Comparison of ENCODE assay signal across 37 mouse cellular contexts in genomic region chr6:128345623-128346022, GRCm38 (mm10). TPM values are rescaled to one million over a fixed set of nuclear protein-coding genes. Genes with fewer than 3 reads are reported as not detected.
A peak's percentile ranks its signal among the peaks of the same experiment; 100 is the strongest.
DNase-seq lines count a peak whose midpoint lies in the region; ATAC-seq and TF ChIP-seq lines count a peak whose summit lies in the region.
"Had no signal": no experiment of that assay in that cellular context is flagged by ENCODE, and none has a peak within 500 bp of the region (broad histone marks: within the 10 kb centered on the region; RNA-seq: fewer than 3 reads in every experiment).

No protein-coding gene starts in this region.

- no peak overlapping the region for H3ac ChIP-seq in myocyte (ENCODE audit: control insufficient read depth, insufficient read length)

- peak; percentile 33 to 71 for DNase-seq in adrenal gland, adult (ENCODE audit: inconsistent age in 2 of 2, low spot score in 1 of 2)
- DNase-seq in adrenal gland, postnatal 14 days: no peak
- no peak for DNase-seq in CH12.LX (ENCODE audit: extremely low read depth)
- DNase-seq in induced T-regulatory cell, adult 2 months (ENCODE audit: low read depth): peak; percentile 9
- DNase-seq in stomach, postnatal 0 days (ENCODE audit: low spot score): no peak
- no peak for DNase-seq in heart, postnatal 25 days (ENCODE audit: low spot score)
- DNase-seq: adrenal gland, postnatal 36 days; cerebellum, adult 9-10 months; gastrocnemius, adult 2 months; heart, postnatal 4 days; kidney, postnatal 4 days; left cerebral cortex, postnatal 4 days; lung, postnatal 4 days; right cerebral cortex, adult 18-20 months; right cerebral cortex, postnatal 4 days; thymus, adult 18-20 months; thymus, postnatal 36 days had no signal

- no peaks in the 10 kb centered on the region for H3K9me3 ChIP-seq in CH12.LX (replicated peaks; ENCODE audit: low read length)
- no peaks in the 10 kb centered on the region for H3K9me3 ChIP-seq in stomach, postnatal 0 days (ENCODE audit: control insufficient read depth, low read length)
- H3K9me3 ChIP-seq: embryonic facial prominence, embryonic 12.5 days; heart, embryonic 15.5 days; hindbrain, embryonic 15.5 days; intestine, embryonic 15.5 days; kidney, embryonic 15.5 days; limb, embryonic 15.5 days; midbrain, embryonic 12.5 days; neural tube, embryonic 12.5 days; stomach, embryonic 15.5 days had no signal

- H3K36me3 ChIP-seq in CH12.LX (replicated peaks in 1 of 2; ENCODE audit: control insufficient read depth in 1 of 2, insufficient read depth in 1 of 2, low read length in 1 of 2): peaks cover 0 to 30% of the 10 kb centered on the region in 2 experiments
- H3K36me3 ChIP-seq in myocyte (ENCODE audit: control insufficient read depth, insufficient read depth): no peaks in the 10 kb centered on the region
- no peaks in the 10 kb centered on the region for H3K36me3 ChIP-seq in stomach, postnatal 0 days (ENCODE audit: control insufficient read depth, insufficient read depth, low read length)
- H3K36me3 ChIP-seq: intestine, embryonic 15.5 days had no signal

- 0 out of 2 replicates have a peak, but pooled peaks have one; percentile 25 for TF ChIP-seq EP300 in CH12.LX (IDR thresholded peaks at IDR 0.05; ENCODE audit: low read length)
- TF ChIP-seq EP300 in stomach, postnatal 0 days (optimal IDR thresholded peaks at IDR 0.05): no peak

- H3K27me3 ChIP-seq in CH12.LX (replicated peaks) (no peaks in the 10 kb centered on the region), myocyte (ENCODE audit: control insufficient read depth, insufficient read depth, insufficient read length) (no peaks in the 10 kb centered on the region)
- no peaks in the 10 kb centered on the region for H3K27me3 ChIP-seq in stomach, postnatal 0 days (ENCODE audit: control insufficient read depth, insufficient read depth, low read length)
- H3K27me3 ChIP-seq: embryonic facial prominence, embryonic 12.5 days; heart, embryonic 15.5 days; hindbrain, embryonic 15.5 days; intestine, embryonic 15.5 days; kidney, embryonic 15.5 days; limb, embryonic 15.5 days; midbrain, embryonic 12.5 days; neural tube, embryonic 12.5 days; stomach, embryonic 15.5 days had no signal

- no peak overlapping the region for H3K9ac ChIP-seq in CH12.LX (ENCODE audit: insufficient read depth, low read depth)
- H3K9ac ChIP-seq in stomach, postnatal 0 days (ENCODE audit: low read length): no peak overlapping the region
- H3K9ac ChIP-seq: embryonic facial prominence, embryonic 12.5 days; heart, embryonic 15.5 days; hindbrain, embryonic 15.5 days; intestine, embryonic 15.5 days; kidney, embryonic 15.5 days; limb, embryonic 15.5 days; midbrain, embryonic 12.5 days; neural tube, embryonic 12.5 days; stomach, embryonic 15.5 days had no signal

- TF ChIP-seq POLR2A in CH12.LX (IDR thresholded peaks at IDR 0.05; ENCODE audit: low read depth, low read length) (no peak), myocyte (IDR thresholded peaks at IDR 0.05; ENCODE audit: insufficient read length, low read depth) (no peak)

- H3K4me1 ChIP-seq in CH12.LX (ENCODE audit: control insufficient read depth in 1 of 2, insufficient read depth in 2 of 2): peaks cover 0 to 8% of the 10 kb centered on the region in 2 experiments; a peak in 2 of 4 replicates
- H3K4me1 ChIP-seq in stomach, postnatal 0 days (replicated peaks; ENCODE audit: control insufficient read depth, insufficient read depth): no peaks in the 10 kb centered on the region
- H3K4me1 ChIP-seq: heart, embryonic 15.5 days; intestine, embryonic 15.5 days; midbrain, embryonic 12.5 days; neural tube, embryonic 12.5 days; stomach, embryonic 15.5 days had no signal

- intact Hi-C loops in heart, postnatal 25 days (cut with DNase I): no loop called here

- in situ Hi-C loops in CH12.LX (cut with MboI; ENCODE audit: low pct_ligation_motif_present, low pct_unique_long_range_greater_than_20kb, low sequenced_read_pairs): no loop called here

- dilution Hi-C loops in CH12.LX (cut with MboI; ENCODE audit: extremely low pct_ligation_motif_present, extremely low pct_unique_long_range_greater_than_20kb, low sequenced_read_pairs): no loop called here

- no peak for TF ChIP-seq CTCF in CH12.LX (conservative IDR thresholded peaks at IDR 0.05 in 1 of 2, IDR thresholded peaks at IDR 0.05 in 1 of 2; ENCODE audit: low read depth in 2 of 2, low read length in 2 of 2)
- no peak for TF ChIP-seq CTCF in stomach, postnatal 0 days (IDR thresholded peaks at IDR 0.05; ENCODE audit: low read depth)

- H3K79me2 ChIP-seq in CH12.LX (replicated peaks; ENCODE audit: control insufficient read depth, extremely low read depth, insufficient read depth, poor library complexity, severe bottlenecking) (no peaks in the 10 kb centered on the region), myocyte (ENCODE audit: control insufficient read depth, insufficient read depth) (peaks cover 4% of the 10 kb centered on the region)

- no peak overlapping the region for H3K27ac ChIP-seq in CH12.LX (ENCODE audit: insufficient read depth, low read depth)
- no peak overlapping the region for H3K27ac ChIP-seq in stomach, postnatal 0 days (replicated peaks)
- H3K27ac ChIP-seq: embryonic facial prominence, embryonic 12.5 days; heart, embryonic 15.5 days; hindbrain, embryonic 15.5 days; intestine, embryonic 15.5 days; kidney, embryonic 15.5 days; left cerebral cortex, adult 2 months; limb, embryonic 15.5 days; midbrain, embryonic 12.5 days; neural tube, embryonic 12.5 days; stomach, embryonic 15.5 days had no signal

- ATAC-seq in stomach, postnatal 0 days (ENCODE audit: low FRiP score, low TSS enrichment): no peak
- ATAC-seq: activated CD4-positive, CD25-positive, alpha-beta regulatory T cell, adult 4 months; CD4-positive, CD25-positive, alpha-beta regulatory T cell, adult 4 months; forebrain, embryonic 14.5 days; intestine, embryonic 15.5 days had no signal

- TF ChIP-seq RAD21 in CH12.LX (IDR thresholded peaks at IDR 0.05; ENCODE audit: low read depth, low read length): no peak

- H3K4me3 ChIP-seq in CH12.LX (replicated peaks in 1 of 3; ENCODE audit: low read depth in 2 of 3, low read length in 2 of 3, poor library complexity in 1 of 3) (no peak overlapping the region), myocyte (no peak overlapping the region)
- no peak overlapping the region for H3K4me3 ChIP-seq in stomach, postnatal 0 days (ENCODE audit: low read depth, low read length)
- H3K4me3 ChIP-seq: embryonic facial prominence, embryonic 12.5 days; gastrocnemius, adult 2 months; heart, embryonic 15.5 days; hindbrain, embryonic 15.5 days; intestine, embryonic 15.5 days; kidney, embryonic 15.5 days; left cerebral cortex, adult 2 months; limb, embryonic 15.5 days; midbrain, embryonic 12.5 days; neural tube, embryonic 12.5 days; stomach, embryonic 15.5 days had no signal

- 69% methylated on average over 10 of the region's 10 CpGs for WGBS in stomach, postnatal 0 days

- no peak overlapping the region for H3K4me2 ChIP-seq in CH12.LX (ENCODE audit: insufficient read depth, low read depth, poor library complexity, severe bottlenecking)
- peak overlapping the region; percentile 45 for H3K4me2 ChIP-seq in myocyte (ENCODE audit: low read depth)
- no peak overlapping the region for H3K4me2 ChIP-seq in stomach, postnatal 0 days (replicated peaks; ENCODE audit: low read depth)
- H3K4me2 ChIP-seq: embryonic facial prominence, embryonic 12.5 days; heart, embryonic 15.5 days; hindbrain, embryonic 15.5 days; intestine, embryonic 15.5 days; kidney, embryonic 15.5 days; limb, embryonic 15.5 days; midbrain, embryonic 12.5 days; neural tube, embryonic 12.5 days; stomach, embryonic 15.5 days had no signal

TF ChIP-seq in CH12.LX, 34 proteins besides CTCF, POLR2A, EP300 and RAD21 (continues in another document):
- TF ChIP-seq IRF4 (IDR thresholded peaks at IDR 0.05; ENCODE audit: low read depth, low read length): peak; percentile 27; the same call in 1 of the 2 replicates

TF ChIP-seq in myocyte, 11 proteins besides CTCF, POLR2A, EP300 and RAD21 (continues in another document):
- no peak for TF ChIP-seq MAX (IDR thresholded peaks at IDR 0.05; ENCODE audit: low read depth)
- no peak for TF ChIP-seq MYOD1 (IDR thresholded peaks at IDR 0.05; ENCODE audit: control insufficient read depth in 1 of 3, insufficient read length in 2 of 3, low read depth in 2 of 3)

RNA-seq across cellular contexts. Expression of gene Tulp3, which starts 10.0 kb away (rescaled TPM):
- 28.9 and 36.7 TPM in 2 replicates for total RNA-seq in adrenal gland, postnatal 14 days (2021)
- total RNA-seq in CH12.LX (2012; rRNA removed): 4.9 and 5.5 TPM in 2 replicates
- 3.7 and 5.6 TPM in 2 replicates for total RNA-seq in CH12.LX (2014; rRNA removed)
- 11.5 and 13.1 TPM in 2 replicates for polyA plus RNA-seq in CH12.LX (2012; ENCODE audit: insufficient read length, low read depth)
- 22.3 TPM for polyA plus RNA-seq in myocyte (2012; fragmentation: generic; extraction: Trizol)
- 5.0 and 5.3 TPM in 2 replicates for polyA plus RNA-seq in stomach, postnatal 0 days (2015; fragmentation: Nextera tagmentation; extraction: Ambion mirVana)
- 1 to 10 TPM; 6.7 to 8.7 TPM for total RNA-seq in heart, postnatal 25 days (2021)

RNA-seq across cellular contexts. Expression of gene Rhno1, which starts 17.1 kb away (rescaled TPM):
- total RNA-seq in adrenal gland, postnatal 14 days (2021): 23.7 and 25.6 TPM in 2 replicates
- 28.7 and 34.9 TPM in 2 replicates for total RNA-seq in CH12.LX (2012; rRNA removed)
- 18.5 and 19.3 TPM in 2 replicates for total RNA-seq in CH12.LX (2014; rRNA removed)
- polyA plus RNA-seq in CH12.LX (2012; ENCODE audit: insufficient read length, low read depth): 53.4 and 60.0 TPM in 2 replicates
- 32.8 TPM for polyA plus RNA-seq in myocyte (2012; fragmentation: generic; extraction: Trizol)
- polyA plus RNA-seq in stomach, postnatal 0 days (2015; fragmentation: Nextera tagmentation; extraction: Ambion mirVana): 39.1 and 41.0 TPM in 2 replicates
- total RNA-seq in heart, postnatal 25 days (2021): 1 to 10 TPM; 8.5 to 9.8 TPM

RNA-seq across cellular contexts. Expression of gene Foxm1, which starts 17.1 kb away (rescaled TPM):
- 15.0 and 16.7 TPM in 2 replicates for total RNA-seq in adrenal gland, postnatal 14 days (2021)
- total RNA-seq in CH12.LX (2012; rRNA removed) (14.3 and 16.8 TPM in 2 replicates), CH12.LX (2014; rRNA removed) (5.8 and 6.0 TPM in 2 replicates)
- polyA plus RNA-seq in CH12.LX (2012; ENCODE audit: insufficient read length, low read depth) (32.5 and 41.0 TPM in 2 replicates), myocyte (2012; fragmentation: generic; extraction: Trizol) (22.5 TPM)
- polyA plus RNA-seq in stomach, postnatal 0 days (2015; fragmentation: Nextera tagmentation; extraction: Ambion mirVana): 5.4 and 5.7 TPM in 2 replicates
- total RNA-seq in heart, postnatal 25 days (2021): 1 to 10 TPM; 1.5 to 1.6 TPM

RNA-seq across cellular contexts. Expression of gene Tex52, which starts 29.6 kb away (rescaled TPM):
- not detected in 2 replicates for total RNA-seq in adrenal gland, postnatal 14 days (2021)
- total RNA-seq in CH12.LX (2012; rRNA removed): 0.13 TPM in 1 of 2 replicates, not detected in the other
- not detected in 2 replicates for total RNA-seq in CH12.LX (2014; rRNA removed)
- not detected in 2 replicates for polyA plus RNA-seq in CH12.LX (2012; ENCODE audit: insufficient read length, low read depth)
- polyA plus RNA-seq in myocyte (2012; fragmentation: generic; extraction: Trizol): 0.13 TPM
- 0.10 and 0.18 TPM in 2 replicates for polyA plus RNA-seq in stomach, postnatal 0 days (2015; fragmentation: Nextera tagmentation; extraction: Ambion mirVana)
- not detected for total RNA-seq in heart, postnatal 25 days (2021)
- total RNA-seq: adrenal gland, postnatal 36 days; ES-E14; gastrocnemius, adult 2 months; heart, postnatal 4 days; layer of hippocampus, postnatal 10 days had no signal
- polyA plus RNA-seq: activated CD4-positive, CD25-positive, alpha-beta regulatory T cell, adult 4 months; CD4-positive, CD25-positive, alpha-beta regulatory T cell, adult 4 months; liver, embryonic 16.5 days had no signal

RNA-seq across cellular contexts. Expression of gene Gm44596, which starts 29.7 kb away (rescaled TPM):
- not detected in 2 replicates for total RNA-seq in adrenal gland, postnatal 14 days (2021)
- total RNA-seq in CH12.LX (2012; rRNA removed) (not detected in 2 replicates), CH12.LX (2014; rRNA removed) (not detected in 2 replicates)
- polyA plus RNA-seq in CH12.LX (2012; ENCODE audit: insufficient read length, low read depth) (not detected in 2 replicates), myocyte (2012; fragmentation: generic; extraction: Trizol) (not detected)
- polyA plus RNA-seq in stomach, postnatal 0 days (2015; fragmentation: Nextera tagmentation; extraction: Ambion mirVana): not detected in 2 replicates
- total RNA-seq in heart, postnatal 25 days (2021): not detected
- total RNA-seq: adrenal gland, postnatal 36 days; ES-E14; gastrocnemius, adult 2 months; gastrocnemius, postnatal 4 days; heart, postnatal 4 days; left cerebral cortex, adult 2 months; left cerebral cortex, postnatal 4 days had no signal
- polyA plus RNA-seq: activated CD4-positive, CD25-positive, alpha-beta regulatory T cell, adult 4 months; CD4-positive, CD25-positive, alpha-beta regulatory T cell, adult 4 months; embryonic facial prominence, embryonic 12.5 days; forebrain, embryonic 14.5 days; frontal cortex, adult 2 months; heart, embryonic 15.5 days; hindbrain, embryonic 15.5 days; intestine, embryonic 15.5 days; kidney, embryonic 15.5 days; limb, embryonic 15.5 days; liver, embryonic 16.5 days; lung, embryonic 16.5 days; midbrain, embryonic 12.5 days; neural tube, embryonic 12.5 days; stomach, embryonic 15.5 days had no signal

Comparison
In these comparisons a context has a peak if more than half of its experiments do, and no peak if none do; other contexts are left out.
1. DNase-seq: peak in adrenal gland, adult (2 of 2) and induced T-regulatory cell, adult 2 months (single experiment); none in adrenal gland, postnatal 14 days (single experiment), CH12.LX (single experiment), stomach, postnatal 0 days (single experiment) and heart, postnatal 25 days (single experiment).